Mouse (Mus musculus) lung, postnatal 0 days (tissue): ENCODE measurements around the gene Ces1a.

Experiments used
- CTCF ChIP-seq: IDR thresholded peaks from 2 replicates; pipeline ENCODE4 v1.5.1; 2016; ENCODE audit warnings: antibody characterized with exemption, mild to moderate bottlenecking
- EP300 ChIP-seq: IDR thresholded peaks from 2 replicates; pipeline ENCODE4 v1.6.1; 2016; ENCODE audit warnings: antibody characterized with exemption, mild to moderate bottlenecking, control low read depth

DNA sequence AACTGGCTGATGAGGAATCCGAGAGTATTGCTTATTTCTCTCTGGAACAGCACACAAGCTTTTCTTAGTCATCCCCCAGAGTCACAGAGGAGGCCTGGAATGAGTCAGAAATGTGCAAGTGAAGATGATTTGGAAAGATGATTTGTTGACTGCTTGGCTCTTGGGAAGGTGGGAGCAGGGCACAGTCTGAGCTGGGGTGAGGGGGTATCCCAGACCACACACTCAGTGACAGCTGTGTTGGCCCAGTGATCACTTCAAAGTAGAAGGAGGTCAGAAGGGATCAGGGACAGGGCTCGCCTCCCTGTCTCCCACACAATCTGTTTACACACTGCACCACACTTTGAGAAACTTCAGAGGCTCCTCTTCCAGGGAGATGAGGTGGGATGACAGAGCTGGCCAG is 63.6 kb downstream of the Ces1a start:
- TF ChIP-seq CTCF: no peak
- TF ChIP-seq EP300: peak; percentile 69
